Mouse (Mus musculus) gastrocnemius, postnatal 14 days (tissue): ENCODE measurements around the gene Zswim4. TPM values are rescaled to one million over a fixed set of nuclear protein-coding genes. Genes with fewer than 3 reads are reported as not detected.

Source experiments
- DNase-seq: peaks from one replicate; pipeline ENCODE4 v3.0.0; 2021; ENCODE audit warnings: mixed read lengths
- intact Hi-C: fragments of 180-260 bp; cut with DNase I; formaldehyde crosslinking; loops from one replicate; pipeline ENCODE4 v1.15.1; 2025; ENCODE audit warnings: low total_unique reads
- total RNA-seq, 2 experiments: library from RNA; stranded (reverse); gene quantifications; 2 replicates each; pipeline ENCODE4 v1.2.3; 2021

The Zswim4 gene
- total RNA-seq, 2 experiments from 2014 or later, result 5.8 to 6.8 TPM

- intact Hi-C loops, result loop anchor here (10.0 kb wide), 2 partner anchors 96 to 166 kb away; no protein-coding TSS in a partner anchor
- DNase-seq, result no peak
Observed at GRCm38 (mm10) chr8:84188671-84189070, 48.2 kb downstream of the Zswim4 start.

- intact Hi-C loops, result loop anchor here (2.0 to 10.0 kb wide), 3 partner anchors 24 to 168 kb away; no protein-coding TSS in a partner anchor
- DNase-seq, result no peak
Observed at GRCm38 (mm10) chr8:84187065-84187755, 49.6 kb downstream of the Zswim4 start.

GRCm38 (mm10) chr8:84186547-84186946, 50.3 kb downstream of the Zswim4 start:
- peak; percentile 68 for DNase-seq
- intact Hi-C loops, result loop anchor here (2.0 to 10.0 kb wide), 3 partner anchors 24 to 168 kb away; no protein-coding TSS in a partner anchor

GRCm38 (mm10) chr8:84185117-84185516, 51.7 kb downstream of the Zswim4 start, which contains the start of gene Nanos3:
TSS of gene Nanos3 (minus strand) at chr8:84185217.
- intact Hi-C loops, result loop anchor here (10.0 kb wide), 2 partner anchors 100 to 170 kb away; no protein-coding TSS in a partner anchor
- no peak for DNase-seq

GRCm38 (mm10) chr8:84184085-84185043, 52.5 kb downstream of the Zswim4 start:
- intact Hi-C loops, result loop anchor here (5.0 to 10.0 kb wide), 3 partner anchors 38 to 170 kb away; no protein-coding TSS in a partner anchor
- DNase-seq, result no peak

GRCm38 (mm10) chr8:84183261-84184084, 53.4 kb downstream of the Zswim4 start:
- DNase-seq, result peak; percentile 29
- intact Hi-C loops, result loop anchor here (5.0 to 10.0 kb wide), 3 partner anchors 39 to 171 kb away; no protein-coding TSS in a partner anchor

GRCm38 (mm10) chr8:84182833-84183232, 54.0 kb downstream of the Zswim4 start:
- DNase-seq, result no peak
- intact Hi-C loops, result loop anchor here (5.0 to 10.0 kb wide), 3 partner anchors 39 to 172 kb away; no protein-coding TSS in a partner anchor

- peak; percentile 39 for DNase-seq
- intact Hi-C loops, result loop anchor here (5.0 to 10.0 kb wide), 3 partner anchors 42 to 174 kb away; no protein-coding TSS in a partner anchor
Observed at GRCm38 (mm10) chr8:84180530-84181190, 56.2 kb downstream of the Zswim4 start.

- intact Hi-C loops, result loop anchor here (5.0 to 10.0 kb wide), 4 partner anchors 42 to 175 kb away; partner anchors contain the start of genes Il27ra and Rln3
- DNase-seq, result no peak
Observed at GRCm38 (mm10) chr8:84179946-84180345, 56.9 kb downstream of the Zswim4 start.

GRCm38 (mm10) chr8:84178592-84178991, 58.3 kb downstream of the Zswim4 start:
- no peak for DNase-seq
- intact Hi-C loops, result loop anchor here (10.0 kb wide), 1 partner anchor 134 kb away; the partner anchor contains the start of genes Il27ra and Rln3

- no peak for DNase-seq
- intact Hi-C loops, result loop anchor here (10.0 kb wide), 1 partner anchor 133 kb away; the partner anchor contains the start of genes Il27ra and Rln3
Observed at GRCm38 (mm10) chr8:84177405-84177804, 59.5 kb downstream of the Zswim4 start.

GRCm38 (mm10) chr8:84176560-84176959, 60.3 kb downstream of the Zswim4 start:
- DNase-seq, result no peak
- intact Hi-C loops, result loop anchor here (10.0 kb wide), 1 partner anchor 132 kb away; the partner anchor contains the start of genes Il27ra and Rln3

GRCm38 (mm10) chr8:84173861-84174260, 63.0 kb downstream of the Zswim4 start:
- intact Hi-C loops, result loop anchor here (10.0 kb wide), 1 partner anchor 129 kb away; the partner anchor contains the start of genes Il27ra and Rln3
- no peak for DNase-seq

- intact Hi-C loops, result loop anchor here (10.0 kb wide), 1 partner anchor 125 kb away; the partner anchor contains the start of genes Il27ra and Rln3
- DNase-seq, result no peak
Observed at GRCm38 (mm10) chr8:84170096-84170495, 66.8 kb downstream of the Zswim4 start.

- intact Hi-C loops, result no loop called here
- DNase-seq, result no peak
Observed at GRCm38 (mm10) chr8:84167696-84168095, 69.2 kb downstream of the Zswim4 start.
